Mouse (Mus musculus) forebrain, postnatal 0 days (tissue): ENCODE results near the gene Sgca. TPM values are rescaled to one million over a fixed set of nuclear protein-coding genes. Genes with fewer than 3 reads are reported as not detected.

Experiments used
- ATAC-seq: fragments of 200-750 bp; cut with Nextera tagmentation; 2 replicates; pipeline ENCODE4 v1.8.0; 2017; ENCODE audit warnings: mild to moderate bottlenecking, moderate library complexity
- DNase-seq: peaks from one replicate; pipeline ENCODE4 v3.0.0-alpha.2; 2015
- H3K27ac ChIP-seq: fragments of 300-500 bp; sonication (generic); 2 replicates; pipeline ENCODE4 v1.5.1; 2014; ENCODE audit warnings: low read depth, mild to moderate bottlenecking, antibody characterized with exemption, low read length, moderate library complexity, mixed read lengths
- H3K27me3 ChIP-seq: fragments of 300-500 bp; sonication (generic); 2 replicates; pipeline ENCODE4 v1.6.1; 2014; ENCODE audit warnings: mild to moderate bottlenecking, low read length, mixed read lengths; ENCODE audit not compliant: insufficient read depth
- H3K36me3 ChIP-seq: fragments of 300-500 bp; sonication (generic); 2 replicates; pipeline ENCODE4 v1.6.1; 2014; ENCODE audit warnings: mild to moderate bottlenecking, moderate library complexity; ENCODE audit not compliant: insufficient read depth
- H3K4me1 ChIP-seq: fragments of 300-500 bp; sonication (generic); 2 replicates; pipeline ENCODE4 v1.6.1; 2014; ENCODE audit warnings: antibody characterized with exemption; ENCODE audit not compliant: insufficient read depth
- H3K4me2 ChIP-seq: fragments of 300-500 bp; sonication (generic); 2 replicates; pipeline ENCODE4 v1.6.1; 2014; ENCODE audit warnings: low read depth, mild to moderate bottlenecking, moderate library complexity
- H3K4me3 ChIP-seq: fragments of 300-500 bp; sonication (generic); 2 replicates; pipeline ENCODE4 v1.5.1; 2014; ENCODE audit warnings: low read depth, low read length, mixed read lengths
- H3K9ac ChIP-seq: fragments of 300-500 bp; sonication (generic); 2 replicates; pipeline ENCODE4 v1.6.1; 2014; ENCODE audit warnings: mild to moderate bottlenecking
- H3K9me3 ChIP-seq: fragments of 300-500 bp; sonication (generic); 2 replicates; pipeline ENCODE4 v1.6.1; 2016; ENCODE audit warnings: low read length
- CTCF ChIP-seq: sonication (generic); IDR thresholded peaks from 2 replicates; pipeline ENCODE4 v1.5.1; 2016; ENCODE audit warnings: antibody characterized with exemption, control low read depth, low read depth
- WGBS: fragments of 180-500 bp; shearing (Covaris S2); extraction: QIAGEN DNeasy Blood & Tissue Kit; methylation state at CpG from one replicate; pipeline ENCODE4 v1.1.7; 2014; 5-methylcytosine and 5-hydroxymethylcytosine counted together
- polyA plus RNA-seq: library from polyadenylated mRNA; unstranded; fragments of >200 nt; fragmentation: Nextera tagmentation; extraction: Ambion mirVana; gene quantifications from 2 replicates; pipeline ENCODE4 v1.2.1, GENCODE M21; 2015
- total RNA-seq: library from RNA; depleted of rRNA; stranded (reverse); fragments of >200 nt; gene quantifications from 2 replicates; pipeline ENCODE4 v1.2.3, GENCODE M21; 2014; rRNA removed

The Sgca gene
- total and polyA plus RNA-seq, 2 experiments from 2014 or later: 0.13 TPM; not detected in 1

- no peak for TF ChIP-seq CTCF
- Histone ChIP-seq H3K4me3 (no peak overlapping the region), H3K4me2 (no peak overlapping the region), H3K27ac (no peak overlapping the region), H3K9me3 (no peaks in the 10 kb centered on the region), H3K27me3 (no peaks in the 10 kb centered on the region), H3K9ac (no peak overlapping the region), H3K4me1 (no peaks in the 10 kb centered on the region), H3K36me3 (no peaks in the 10 kb centered on the region)
- 18% methylated on average over 13 of the region's 16 CpGs for WGBS
- no peak for ATAC-seq
- DNase-seq: no peak
These were observed 60.3 kb downstream of the Sgca start for GRCm38 (mm10) chr11:94915675-94916403.

- H3K4me2 ChIP-seq: no peak overlapping the region
- no peaks in the 10 kb centered on the region for H3K27me3 ChIP-seq
- no peak overlapping the region for H3K27ac ChIP-seq
- WGBS: 46% methylated on average over 6 of the region's 6 CpGs
- H3K9me3 ChIP-seq: no peaks in the 10 kb centered on the region
- no peak overlapping the region for H3K4me3 ChIP-seq
- H3K36me3 ChIP-seq: no peaks in the 10 kb centered on the region
- H3K4me1 ChIP-seq: no peaks in the 10 kb centered on the region
- ATAC-seq: no peak
- no peak for TF ChIP-seq CTCF
- H3K9ac ChIP-seq: no peak overlapping the region
- DNase-seq: no peak
These were observed 62.6 kb downstream of the Sgca start for GRCm38 (mm10) chr11:94913302-94914090.

Other genes with a start within 250 kb of the Sgca start
- gene Cdc34b, start 234.5 kb downstream of the Sgca start, total RNA-seq: 0.23 TPM in 1 of 2 replicates, not detected in the other
- not detected in 2 replicates for gene Cdc34b, start 234.5 kb downstream of the Sgca start, polyA plus RNA-seq
- gene Tmem92, start 193.6 kb downstream of the Sgca start, total RNA-seq: not detected in 2 replicates
- 0.07 TPM in 1 of 2 replicates, not detected in the other for gene Tmem92, start 193.6 kb downstream of the Sgca start, polyA plus RNA-seq
- gene Col1a1, start 40.1 kb downstream of the Sgca start, total RNA-seq: 26.5 and 177 TPM in 2 replicates
- gene Col1a1, start 40.1 kb downstream of the Sgca start, polyA plus RNA-seq: 33.2 and 43.3 TPM in 2 replicates
- not detected in 2 replicates for gene Hils1, start 8.7 kb downstream of the Sgca start, total RNA-seq
- gene Hils1, start 8.7 kb downstream of the Sgca start, polyA plus RNA-seq: not detected in 2 replicates
- gene Ppp1r9b, start 14.7 kb upstream of the Sgca start, total RNA-seq: 184 and 202 TPM in 2 replicates
- gene Ppp1r9b, start 14.7 kb upstream of the Sgca start, polyA plus RNA-seq: 22.3 and 24.9 TPM in 2 replicates
- gene Samd14, start 33.6 kb upstream of the Sgca start, total RNA-seq: 145 and 150 TPM in 2 replicates
- 113 and 130 TPM in 2 replicates for gene Samd14, start 33.6 kb upstream of the Sgca start, polyA plus RNA-seq
- 6.9 and 10.2 TPM in 2 replicates for gene Pdk2, start 65.0 kb upstream of the Sgca start, total RNA-seq
- 31.9 and 38.1 TPM in 2 replicates for gene Pdk2, start 65.0 kb upstream of the Sgca start, polyA plus RNA-seq
- gene Itga3, start 100.5 kb upstream of the Sgca start, total RNA-seq: 12.3 and 23.5 TPM in 2 replicates
- gene Itga3, start 100.5 kb upstream of the Sgca start, polyA plus RNA-seq: 5.2 and 7.4 TPM in 2 replicates
- 0.14 TPM in 1 of 2 replicates, not detected in the other for gene Dlx3, start 143.8 kb upstream of the Sgca start, total RNA-seq
- gene Dlx3, start 143.8 kb upstream of the Sgca start, polyA plus RNA-seq: not detected in 2 replicates
- 0.15 TPM in 1 of 2 replicates, not detected in the other for gene Dlx4, start 169.9 kb upstream of the Sgca start, total RNA-seq
- gene Dlx4, start 169.9 kb upstream of the Sgca start, polyA plus RNA-seq: 0.49 and 0.82 TPM in 2 replicates